ENCODE assay signal across 8 mouse cellular contexts in the genomic region with DNA sequence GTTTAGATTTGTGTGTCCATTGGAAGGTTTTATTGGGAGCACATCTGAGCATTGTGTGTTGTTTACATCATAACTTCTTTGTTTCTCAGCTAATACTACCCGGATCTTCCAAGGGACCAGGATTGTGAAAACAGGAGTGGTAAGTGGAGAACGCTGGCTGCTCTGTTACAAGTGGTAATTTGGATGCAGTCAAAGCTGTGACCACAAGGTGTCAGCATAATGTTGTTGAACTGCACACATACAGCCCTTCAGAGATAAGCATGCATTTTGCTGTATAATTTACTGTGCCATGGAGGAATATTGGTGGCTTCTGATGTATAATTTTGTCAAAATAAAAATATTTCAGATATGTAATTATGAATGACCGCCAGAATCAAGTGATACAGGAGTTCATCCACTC.
DNase-seq lines count a peak whose midpoint lies in the region; ATAC-seq and TF ChIP-seq lines count a peak whose summit lies in the region.

No protein-coding gene starts in this region.

- H3K27ac ChIP-seq in CH12.LX (ENCODE audit: insufficient read depth, low read depth) = no peak overlapping the region
- H3K27ac ChIP-seq in hindbrain, embryonic 13.5 days = no peak overlapping the region

- in situ Hi-C loops in CH12.LX (cut with MboI; ENCODE audit: low pct_ligation_motif_present, low pct_unique_long_range_greater_than_20kb, low sequenced_read_pairs) = no loop called here

- no peaks in the 10 kb centered on the region for H3K9me3 ChIP-seq in CH12.LX (replicated peaks; ENCODE audit: low read length)
- no peaks in the 10 kb centered on the region for H3K9me3 ChIP-seq in hindbrain, embryonic 13.5 days

- TF ChIP-seq EP300 in CH12.LX (IDR thresholded peaks at IDR 0.05; ENCODE audit: low read length) = no peak

- dilution Hi-C loops in CH12.LX (cut with MboI; ENCODE audit: extremely low pct_ligation_motif_present, extremely low pct_unique_long_range_greater_than_20kb, low sequenced_read_pairs) = no loop called here

- 48% methylated on average over 3 of the region's 3 CpGs for WGBS in hindbrain, embryonic 13.5 days

- peak; percentile 83 for ATAC-seq in hindbrain, embryonic 13.5 days (ENCODE audit: low FRiP score)

- H3K79me2 ChIP-seq in CH12.LX (replicated peaks; ENCODE audit: control insufficient read depth, extremely low read depth, insufficient read depth, poor library complexity, severe bottlenecking) = no peaks in the 10 kb centered on the region

- no peak overlapping the region for H3K4me3 ChIP-seq in CH12.LX (replicated peaks in 1 of 3; ENCODE audit: low read depth in 2 of 3, low read length in 2 of 3, poor library complexity in 1 of 3)
- H3K4me3 ChIP-seq in hindbrain, embryonic 13.5 days = no peak overlapping the region

- H3K4me2 ChIP-seq in CH12.LX (ENCODE audit: insufficient read depth, low read depth, poor library complexity, severe bottlenecking) = no peak overlapping the region
- H3K4me2 ChIP-seq in hindbrain, embryonic 13.5 days = no peak overlapping the region

- H3K4me1 ChIP-seq in CH12.LX (ENCODE audit: control insufficient read depth in 1 of 2, insufficient read depth in 2 of 2) = peaks cover 0 to 5% of the 10 kb centered on the region in 2 experiments; a peak in 1 of 4 replicates
- H3K4me1 ChIP-seq in hindbrain, embryonic 13.5 days (replicated peaks) = peaks cover 5% of the 10 kb centered on the region

- H3K9ac ChIP-seq in CH12.LX (ENCODE audit: insufficient read depth, low read depth) = no peak overlapping the region
- H3K9ac ChIP-seq in hindbrain, embryonic 13.5 days = no peak overlapping the region

- peak; percentile 84 for TF ChIP-seq RAD21 in CH12.LX (IDR thresholded peaks at IDR 0.05; ENCODE audit: low read depth, low read length)

- no peaks in the 10 kb centered on the region for H3K27me3 ChIP-seq in CH12.LX (replicated peaks)
- H3K27me3 ChIP-seq in hindbrain, embryonic 13.5 days = no peaks in the 10 kb centered on the region

- H3K36me3 ChIP-seq in CH12.LX (replicated peaks in 1 of 2; ENCODE audit: control insufficient read depth in 1 of 2, insufficient read depth in 1 of 2, low read length in 1 of 2) = no peaks in the 10 kb centered on the region
- H3K36me3 ChIP-seq in hindbrain, embryonic 13.5 days = peaks cover 7% of the 10 kb centered on the region; the same call in 1 of the 2 replicates

- DNase-seq in CH12.LX (ENCODE audit: extremely low read depth) = peak; percentile 60
- peak; percentile 48 for DNase-seq in adipocyte (ENCODE audit: low spot score)
- peak; percentile 37 for DNase-seq in embryo, embryonic 11.5 days (ENCODE audit: low read depth, low spot score)
- DNase-seq in layer of hippocampus, adult 8-10 months (ENCODE audit: low spot score in 2 of 2) = peak; percentile 47 to 76
- DNase-seq in lung, postnatal 36 days = peak; percentile 80
- DNase-seq in right cerebral cortex, postnatal 25 days = peak; percentile 62
- DNase-seq in c-Kit-positive CD71-positive TER-119-positive erythroid progenitor cells, embryonic 14.5 days (ENCODE audit: low spot score) = no peak

- no peak for TF ChIP-seq POLR2A in CH12.LX (IDR thresholded peaks at IDR 0.05; ENCODE audit: low read depth, low read length)

- TF ChIP-seq CTCF in CH12.LX (conservative IDR thresholded peaks at IDR 0.05 in 1 of 2, IDR thresholded peaks at IDR 0.05 in 1 of 2; ENCODE audit: low read depth in 2 of 2, low read length in 2 of 2) = peak; percentile 71 to 82

TF ChIP-seq in CH12.LX, 34 proteins besides CTCF, POLR2A, EP300 and RAD21:
- no peak for TF ChIP-seq MXI1 (IDR thresholded peaks at IDR 0.05; ENCODE audit: low read depth, low read length)
- TF ChIP-seq RCOR1 (conservative IDR thresholded peaks at IDR 0.05; ENCODE audit: low read depth, low read length) = no peak
- no peak for TF ChIP-seq E2F4 (IDR thresholded peaks at IDR 0.05; ENCODE audit: insufficient replicate concordance, low read depth, low read length)
- peak; percentile 16; the same call in 1 of the 2 replicates for TF ChIP-seq ZC3H11A (IDR thresholded peaks at IDR 0.05; ENCODE audit: low read depth, low read length)
- TF ChIP-seq SMC3 (IDR thresholded peaks at IDR 0.05; ENCODE audit: low read depth, low read length) = peak; percentile 76
- TF ChIP-seq MAZ (IDR thresholded peaks at IDR 0.05; ENCODE audit: low read depth, low read length) = no peak
- TF ChIP-seq HCFC1 (IDR thresholded peaks at IDR 0.05; ENCODE audit: low read depth, low read length) = no peak
- no peak for TF ChIP-seq ZKSCAN1 (IDR thresholded peaks at IDR 0.05; ENCODE audit: borderline replicate concordance, low read depth, low read length)
- TF ChIP-seq MYC (IDR thresholded peaks at IDR 0.05; ENCODE audit: low read depth, low read length) = no peak
